Comparison of ENCODE assay signal across 8 mouse cellular contexts in genomic region chr4:88550161-88550945, GRCm38 (mm10). TPM values are rescaled to one million over a fixed set of nuclear protein-coding genes. Genes with fewer than 3 reads are reported as not detected.
A peak's percentile ranks its signal among the peaks of the same experiment; 100 is the strongest.
DNase-seq lines count a peak whose midpoint lies in the region; ATAC-seq lines count a peak whose summit lies in the region.

No protein-coding gene starts in this region.

- H3K36me3 ChIP-seq in embryonic facial prominence, embryonic 14.5 days (ENCODE audit: control insufficient read depth, insufficient read depth, low read length), result no peaks in the 10 kb centered on the region
- no peaks in the 10 kb centered on the region for H3K36me3 ChIP-seq in limb, embryonic 13.5 days
- no peaks in the 10 kb centered on the region for H3K36me3 ChIP-seq in midbrain, embryonic 15.5 days (replicated peaks)

- 26% methylated on average over 22 of the region's 22 CpGs for WGBS in embryonic facial prominence, embryonic 14.5 days
- WGBS in limb, embryonic 13.5 days, result 33% methylated on average over 22 of the region's 22 CpGs
- WGBS in midbrain, embryonic 15.5 days, result 35% methylated on average over 22 of the region's 22 CpGs

- ATAC-seq in embryonic facial prominence, embryonic 14.5 days (ENCODE audit: low read depth), result peak; percentile 75; the same call in 1 of the 2 replicates
- peak; percentile 48; the same call in 1 of the 2 replicates for ATAC-seq in limb, embryonic 13.5 days (ENCODE audit: low FRiP score, low read depth)
- ATAC-seq in midbrain, embryonic 15.5 days (replicated peaks), result peak; percentile 50; the same call in 1 of the 2 replicates

- H3K4me2 ChIP-seq in embryonic facial prominence, embryonic 14.5 days (ENCODE audit: low read depth, low read length), result peak overlapping the region; percentile 59
- peak overlapping the region; percentile 59 for H3K4me2 ChIP-seq in limb, embryonic 13.5 days (replicated peaks)
- H3K4me2 ChIP-seq in midbrain, embryonic 15.5 days, result peak overlapping the region; percentile 41

- peak overlapping the region; percentile 34; the same call in 1 of the 2 replicates for H3K9ac ChIP-seq in embryonic facial prominence, embryonic 14.5 days (ENCODE audit: low read depth, low read length)
- no peak overlapping the region for H3K9ac ChIP-seq in limb, embryonic 13.5 days
- no peak overlapping the region for H3K9ac ChIP-seq in midbrain, embryonic 15.5 days

- no peaks in the 10 kb centered on the region; the same call in none of the 2 replicates for H3K27me3 ChIP-seq in embryonic facial prominence, embryonic 14.5 days (replicated peaks; ENCODE audit: control insufficient read depth, insufficient read depth, low read length)
- 0 out of 2 replicates have a peak, but pooled peaks cover 10% of the 10 kb centered on the region for H3K27me3 ChIP-seq in limb, embryonic 13.5 days
- H3K27me3 ChIP-seq in midbrain, embryonic 15.5 days (replicated peaks), result no peaks in the 10 kb centered on the region

- no peaks in the 10 kb centered on the region for H3K9me3 ChIP-seq in embryonic facial prominence, embryonic 14.5 days (ENCODE audit: control insufficient read depth, low read length)
- H3K9me3 ChIP-seq in limb, embryonic 13.5 days, result no peaks in the 10 kb centered on the region
- H3K9me3 ChIP-seq in midbrain, embryonic 15.5 days, result no peaks in the 10 kb centered on the region

- H3K27ac ChIP-seq in embryonic facial prominence, embryonic 14.5 days (replicated peaks; ENCODE audit: low read depth, low read length), result no peak overlapping the region
- H3K27ac ChIP-seq in limb, embryonic 13.5 days, result no peak overlapping the region
- no peak overlapping the region for H3K27ac ChIP-seq in midbrain, embryonic 15.5 days

- DNase-seq in B cell, adult 2 months, result peak; percentile 84 to 86
- DNase-seq in adrenal gland, postnatal 4 days (ENCODE audit: low spot score in 2 of 2), result peak; percentile 28 to 42
- DNase-seq in embryonic facial prominence, embryonic 14.5 days (ENCODE audit: low spot score), result peak; percentile 89
- DNase-seq in heart, adult 8-10 months (ENCODE audit: low spot score), result peak; percentile 78
- DNase-seq in kidney, adult 8-10 months, result peak; percentile 71 to 87
- DNase-seq in spleen, adult 18-20 months, result peak; percentile 58 to 76

- H3K4me3 ChIP-seq in embryonic facial prominence, embryonic 14.5 days (ENCODE audit: low read depth, low read length), result peak overlapping the region; percentile 34
- H3K4me3 ChIP-seq in limb, embryonic 13.5 days, result peak overlapping the region; percentile 31
- peak overlapping the region; percentile 19 for H3K4me3 ChIP-seq in midbrain, embryonic 15.5 days

- peaks cover 3% of the 10 kb centered on the region; the same call in 1 of the 2 replicates for H3K4me1 ChIP-seq in embryonic facial prominence, embryonic 14.5 days (ENCODE audit: control insufficient read depth, insufficient read depth, low read length)
- 0 out of 2 replicates have a peak, but pooled peaks cover 4% of the 10 kb centered on the region for H3K4me1 ChIP-seq in limb, embryonic 13.5 days
- H3K4me1 ChIP-seq in midbrain, embryonic 15.5 days, result no peaks in the 10 kb centered on the region

RNA-seq across cellular contexts. Expression of gene Ifna15, which starts 7.7 kb away (rescaled TPM):
- not detected for total RNA-seq in adrenal gland, postnatal 4 days (2021)
- polyA plus RNA-seq in embryonic facial prominence, embryonic 14.5 days (2014; fragmentation: Nextera tagmentation; extraction: Ambion mirVana), result not detected in 2 replicates
- total RNA-seq in heart, adult 8-10 months (2022), result not detected
- not detected in 2 replicates for polyA plus RNA-seq in limb, embryonic 13.5 days (2015; fragmentation: Nextera tagmentation; extraction: Ambion mirVana)
- not detected in 2 replicates for polyA plus RNA-seq in midbrain, embryonic 15.5 days (2015; fragmentation: Nextera tagmentation; extraction: Ambion mirVana)

RNA-seq across cellular contexts. Expression of gene Ifna14, which starts 21.2 kb away (rescaled TPM):
- total RNA-seq in adrenal gland, postnatal 4 days (2021), result not detected
- not detected in 2 replicates for polyA plus RNA-seq in embryonic facial prominence, embryonic 14.5 days (2014; fragmentation: Nextera tagmentation; extraction: Ambion mirVana)
- total RNA-seq in heart, adult 8-10 months (2022), result not detected
- polyA plus RNA-seq in limb, embryonic 13.5 days (2015; fragmentation: Nextera tagmentation; extraction: Ambion mirVana), result not detected in 2 replicates
- polyA plus RNA-seq in midbrain, embryonic 15.5 days (2015; fragmentation: Nextera tagmentation; extraction: Ambion mirVana), result not detected in 2 replicates

RNA-seq across cellular contexts. Expression of gene Ifnb1, which starts 27.8 kb away (rescaled TPM):
- total RNA-seq in adrenal gland, postnatal 4 days (2021), result not detected
- not detected in 2 replicates for polyA plus RNA-seq in embryonic facial prominence, embryonic 14.5 days (2014; fragmentation: Nextera tagmentation; extraction: Ambion mirVana)
- total RNA-seq in heart, adult 8-10 months (2022), result not detected
- not detected in 2 replicates for polyA plus RNA-seq in limb, embryonic 13.5 days (2015; fragmentation: Nextera tagmentation; extraction: Ambion mirVana)
- polyA plus RNA-seq in midbrain, embryonic 15.5 days (2015; fragmentation: Nextera tagmentation; extraction: Ambion mirVana), result not detected in 2 replicates

RNA-seq across cellular contexts. Expression of gene Ifna9, which starts 41.8 kb away (rescaled TPM):
- total RNA-seq in adrenal gland, postnatal 4 days (2021), result not detected
- not detected in 2 replicates for polyA plus RNA-seq in embryonic facial prominence, embryonic 14.5 days (2014; fragmentation: Nextera tagmentation; extraction: Ambion mirVana)
- total RNA-seq in heart, adult 8-10 months (2022), result not detected
- polyA plus RNA-seq in limb, embryonic 13.5 days (2015; fragmentation: Nextera tagmentation; extraction: Ambion mirVana), result not detected in 2 replicates
- polyA plus RNA-seq in midbrain, embryonic 15.5 days (2015; fragmentation: Nextera tagmentation; extraction: Ambion mirVana), result not detected in 2 replicates

RNA-seq across cellular contexts. Expression of gene Ifna12, which starts 52.8 kb away (rescaled TPM):
- not detected for total RNA-seq in adrenal gland, postnatal 4 days (2021)
- not detected in 2 replicates for polyA plus RNA-seq in embryonic facial prominence, embryonic 14.5 days (2014; fragmentation: Nextera tagmentation; extraction: Ambion mirVana)
- not detected for total RNA-seq in heart, adult 8-10 months (2022)
- not detected in 2 replicates for polyA plus RNA-seq in limb, embryonic 13.5 days (2015; fragmentation: Nextera tagmentation; extraction: Ambion mirVana)
- polyA plus RNA-seq in midbrain, embryonic 15.5 days (2015; fragmentation: Nextera tagmentation; extraction: Ambion mirVana), result not detected in 2 replicates

Comparison
In these comparisons a context has a peak if more than half of its experiments do, and no peak if none do; other contexts are left out.
1. DNase-seq: peak in every context shown above with its lines; median percentile 89 in embryonic facial prominence, embryonic 14.5 days; 85 in B cell, adult 2 months; 79 in kidney, adult 8-10 months; 78 in heart, adult 8-10 months; 67 in spleen, adult 18-20 months; 35 in adrenal gland, postnatal 4 days.